Mouse (Mus musculus) limb, embryonic 14.5 days (tissue): ENCODE results near the gene Ankrd39. TPM values are rescaled to one million over a fixed set of nuclear protein-coding genes. Genes with fewer than 3 reads are reported as not detected.

ENCODE experiments used
- ATAC-seq: fragments of 200-750 bp; cut with Nextera tagmentation; 2 replicates; pipeline ENCODE4 v1.8.0; 2017; ENCODE audit warnings: low read depth, moderate number of reproducible peaks, moderate TSS enrichment; ENCODE audit not compliant: low FRiP score
- DNase-seq: peaks from one replicate; pipeline ENCODE4 v3.0.0-alpha.2; 2015; ENCODE audit warnings: low spot score
- H3K27ac ChIP-seq: fragments of 300-500 bp; sonication (generic); replicated peaks from 2 replicates; pipeline ENCODE4 v1.5.1; 2014; ENCODE audit warnings: low read depth, mild to moderate bottlenecking, low read length, moderate library complexity, mixed read lengths
- H3K27me3 ChIP-seq: fragments of 300-500 bp; sonication (generic); 2 replicates; pipeline ENCODE4 v1.6.1; 2014; ENCODE audit warnings: low read length, mixed read lengths; ENCODE audit not compliant: control insufficient read depth, insufficient read depth
- H3K36me3 ChIP-seq: fragments of 300-500 bp; sonication (generic); 2 replicates; pipeline ENCODE4 v1.6.1; 2014; ENCODE audit warnings: mild to moderate bottlenecking, low read length, moderate library complexity, mixed read lengths; ENCODE audit not compliant: control insufficient read depth, insufficient read depth
- H3K4me1 ChIP-seq: fragments of 300-500 bp; sonication (generic); 2 replicates; pipeline ENCODE4 v1.6.1; 2014; ENCODE audit warnings: antibody characterized with exemption, low read length, mixed read lengths; ENCODE audit not compliant: control insufficient read depth, insufficient read depth
- H3K4me2 ChIP-seq: fragments of 300-500 bp; sonication (generic); replicated peaks from 2 replicates; pipeline ENCODE4 v1.6.1; 2014; ENCODE audit warnings: low read depth, mild to moderate bottlenecking, low read length, moderate library complexity; ENCODE audit not compliant: severe bottlenecking
- H3K4me3 ChIP-seq: fragments of 300-500 bp; sonication (generic); replicated peaks from 2 replicates; pipeline ENCODE4 v1.5.1; 2014; ENCODE audit warnings: low read length
- H3K9ac ChIP-seq: fragments of 300-500 bp; sonication (generic); 2 replicates; pipeline ENCODE4 v1.6.1; 2014; ENCODE audit warnings: mild to moderate bottlenecking, low read depth, low read length, moderate library complexity; ENCODE audit not compliant: severe bottlenecking
- H3K9me3 ChIP-seq: fragments of 300-500 bp; sonication (generic); 2 replicates; pipeline ENCODE4 v1.6.1; 2016; ENCODE audit warnings: low read length; ENCODE audit not compliant: control insufficient read depth
- POLR2A ChIP-seq: fragments of 200-500 bp; IDR thresholded peaks from 2 replicates; pipeline ENCODE4 v1.8.0; 2012; ENCODE audit warnings: inconsistent platforms, mild to moderate bottlenecking, moderate library complexity, borderline replicate concordance; ENCODE audit not compliant: insufficient read depth, insufficient read length; ENCODE audit errors: extremely low read depth
- WGBS: fragments of 180-500 bp; shearing (Covaris S2); extraction: QIAGEN DNeasy Blood & Tissue Kit; methylation state at CpG from one replicate; pipeline ENCODE4 v1.1.7; 2014; 5-methylcytosine and 5-hydroxymethylcytosine counted together
- polyA plus RNA-seq, 2 experiments: library from polyadenylated mRNA; depleted of rRNA in 1 of 2; stranded (reverse) in 1 of 2; unstranded in 1 of 2; fragments of >200 nt; fragmentation: Nextera tagmentation in 1 of 2; extraction: Ambion mirVana in 1 of 2; gene quantifications; 2 replicates each; pipeline versions ENCODE4 v1.2.1 to v1.2.3; 2012 to 2014

Gene Ankrd39
- polyA plus RNA-seq, 2 experiments, result 22.4 to 22.9 TPM

DNA sequence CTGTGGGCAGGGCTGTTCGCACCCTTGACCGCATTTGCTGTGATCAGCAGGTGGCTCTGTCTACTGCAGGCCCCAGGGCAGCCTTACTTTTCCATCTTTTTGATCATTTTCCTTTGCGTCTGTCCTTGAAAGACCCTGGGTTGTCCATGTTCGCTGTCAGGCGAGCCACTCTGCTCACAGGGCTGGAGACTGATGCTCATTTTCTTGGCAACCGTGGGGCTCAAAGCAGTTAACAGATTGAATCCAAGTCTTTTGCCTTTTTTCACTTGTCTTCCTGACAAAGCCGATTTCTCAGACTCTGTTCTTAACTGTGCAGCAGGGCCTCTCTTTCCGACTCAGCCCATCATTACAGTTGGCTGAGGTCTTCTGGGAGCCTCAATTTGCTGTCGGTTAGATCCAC, 43.4 kb upstream of the Ankrd39 start:
- Histone ChIP-seq H3K27ac (no peak overlapping the region), H3K9me3 (no peaks in the 10 kb centered on the region)
- WGBS, result 66% methylated on average over 9 of the region's 9 CpGs

DNA sequence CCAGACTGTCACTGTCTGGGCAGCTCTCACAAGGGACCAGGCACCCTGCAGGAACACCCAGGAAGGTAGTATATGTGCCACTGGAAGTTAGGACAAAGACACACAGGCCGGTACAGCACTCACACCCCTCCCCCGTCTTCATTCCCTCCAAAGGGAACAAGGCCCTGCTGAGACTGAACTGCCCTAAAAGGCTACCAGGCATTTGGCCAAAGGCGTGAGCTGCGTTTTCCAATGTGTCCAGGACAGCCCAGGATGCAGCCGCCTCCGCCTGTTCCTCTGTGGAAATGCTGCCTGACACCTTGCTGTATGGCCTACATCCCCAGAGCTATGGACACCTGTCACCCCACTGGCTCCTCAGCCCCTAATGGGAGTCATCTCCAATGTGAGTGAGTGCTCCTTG, 42.2 kb upstream of the Ankrd39 start:
- Histone ChIP-seq H3K9me3 (no peaks in the 10 kb centered on the region), H3K27ac (peak overlapping the region; percentile 75; the same call in 1 of the 2 replicates), H3K4me2 (no peak overlapping the region), H3K9ac (no peak overlapping the region), H3K4me3 (no peak overlapping the region), H3K36me3 (no peaks in the 10 kb centered on the region), H3K4me1 (peaks cover 34% of the 10 kb centered on the region), H3K27me3 (no peaks in the 10 kb centered on the region)
- 32% methylated on average over 6 of the region's 6 CpGs for WGBS
- DNase-seq (no peak), ATAC-seq (no peak)
- TF ChIP-seq POLR2A, result no peak

More for the DNA sequence above, 43.4 kb upstream of the Ankrd39 start:
- Histone ChIP-seq H3K4me2 (no peak overlapping the region), H3K36me3 (no peaks in the 10 kb centered on the region), H3K27me3 (no peaks in the 10 kb centered on the region), H3K9ac (no peak overlapping the region), H3K4me1 (peaks cover 36% of the 10 kb centered on the region), H3K4me3 (no peak overlapping the region)
- DNase-seq (no peak), ATAC-seq (no peak)
- TF ChIP-seq POLR2A, result no peak

DNA sequence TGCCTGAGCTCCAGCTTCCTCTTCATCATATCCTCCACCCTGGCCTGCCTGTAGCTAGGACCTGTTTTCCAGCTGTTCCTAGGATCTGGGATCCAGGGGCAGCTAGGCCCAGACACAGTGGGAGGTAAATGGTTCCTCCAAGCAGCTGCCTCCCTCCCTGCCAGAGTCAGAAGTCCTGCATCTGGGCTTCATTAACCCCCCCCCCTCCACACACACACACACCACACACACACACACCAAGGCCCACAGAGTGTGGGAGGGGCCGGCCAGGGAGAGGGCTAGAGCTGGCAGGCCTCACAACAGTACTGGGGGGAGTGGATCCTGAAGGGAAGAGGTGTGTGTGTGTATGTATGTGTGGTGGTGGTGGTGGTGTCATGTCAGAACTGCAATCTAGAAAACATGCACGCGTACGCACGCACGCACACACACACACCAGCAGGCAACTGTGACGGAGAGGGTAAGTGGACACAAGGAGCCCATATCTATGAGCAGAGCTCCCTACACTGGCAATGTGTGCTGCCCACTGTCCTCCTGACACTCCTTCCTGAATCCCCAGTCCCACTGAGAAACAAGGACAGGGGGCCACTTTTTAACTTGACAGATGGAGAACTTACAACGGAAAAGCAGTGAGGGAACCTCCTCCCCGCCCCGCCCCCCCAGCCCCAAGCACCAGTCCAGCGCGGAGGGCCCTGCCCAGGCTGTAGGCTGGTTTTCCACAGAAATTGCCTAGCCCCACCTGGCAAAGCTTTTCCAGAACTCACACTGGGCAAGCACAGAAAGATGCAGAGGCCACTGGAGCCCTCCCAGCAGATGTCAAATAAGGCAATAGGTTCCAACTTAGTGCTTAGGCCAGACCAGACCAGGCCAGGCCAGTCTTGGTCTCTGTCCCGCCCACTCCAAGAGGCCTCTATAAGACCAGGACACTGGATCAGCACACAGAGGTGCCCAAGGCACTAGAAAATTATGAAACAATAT, 41.5 kb upstream of the Ankrd39 start:
- Histone ChIP-seq H3K36me3 (no peaks in the 10 kb centered on the region), H3K27me3 (no peaks in the 10 kb centered on the region), H3K4me2 (0 out of 2 replicates have a peak overlapping the region, but pooled peaks have one; percentile 15), H3K4me1 (peaks cover 34% of the 10 kb centered on the region), H3K27ac (peak overlapping the region; percentile 75), H3K9me3 (no peaks in the 10 kb centered on the region), H3K4me3 (no peak overlapping the region), H3K9ac (0 out of 2 replicates have a peak overlapping the region, but pooled peaks have one; percentile 25)
- ATAC-seq (peak; percentile 86), DNase-seq (peak; percentile 72)
- no peak for TF ChIP-seq POLR2A
- WGBS, result 19% methylated on average over 13 of the region's 13 CpGs

DNA sequence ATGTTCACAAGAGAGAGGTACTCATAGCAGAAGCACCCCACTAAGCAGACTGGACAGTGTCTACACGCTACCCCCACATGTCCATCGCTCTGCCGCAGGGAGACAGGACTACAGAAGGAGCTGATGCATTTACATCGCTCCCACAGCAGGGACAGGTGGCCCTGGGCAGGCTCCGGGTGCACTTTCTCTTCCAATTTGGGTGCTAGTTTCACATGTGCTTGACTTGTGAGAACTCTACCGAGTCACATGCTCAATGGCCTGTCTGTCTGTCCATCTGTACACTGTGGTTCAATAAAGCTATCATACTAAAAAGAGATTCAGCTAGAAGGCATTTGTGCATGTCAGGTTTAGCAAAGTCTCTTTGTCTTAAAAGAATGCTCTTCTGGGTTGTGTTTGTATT, 40.6 kb upstream of the Ankrd39 start:
- H3K9me3 ChIP-seq, result no peaks in the 10 kb centered on the region
- DNase-seq (no peak), ATAC-seq (no peak)
- H3K27me3 ChIP-seq, result no peaks in the 10 kb centered on the region
- peaks cover 34% of the 10 kb centered on the region for H3K4me1 ChIP-seq
- TF ChIP-seq POLR2A, result no peak
- no peak overlapping the region for H3K4me3 ChIP-seq
- H3K36me3 ChIP-seq, result no peaks in the 10 kb centered on the region
- 79% methylated on average over 6 of the region's 6 CpGs for WGBS
- H3K9ac ChIP-seq, result no peak overlapping the region
- H3K27ac ChIP-seq, result peak overlapping the region; percentile 75; the same call in 1 of the 2 replicates
- no peak overlapping the region for H3K4me2 ChIP-seq

DNA sequence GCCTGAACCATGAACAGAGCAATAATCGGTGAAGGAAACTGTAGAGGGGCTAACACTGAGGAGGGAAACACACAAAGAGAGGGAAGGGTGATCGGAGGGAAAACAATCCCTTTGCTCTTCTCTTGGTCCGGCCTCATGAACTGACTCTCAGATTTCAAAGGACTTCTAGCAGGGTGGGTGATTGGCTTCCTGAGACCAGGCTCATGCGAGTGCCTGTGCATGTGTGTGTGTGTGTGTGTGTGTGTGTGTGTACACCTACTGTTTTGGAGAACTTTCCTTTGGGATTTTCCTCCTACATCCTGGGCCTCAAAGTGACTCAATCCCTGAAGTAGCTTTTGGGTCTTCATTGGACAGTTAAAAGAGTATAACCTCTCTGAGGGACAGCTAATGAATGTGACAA, 39.0 kb upstream of the Ankrd39 start:
- no peak overlapping the region for H3K27ac ChIP-seq
- DNase-seq, result no peak

More for the DNA sequence above, 39.0 kb upstream of the Ankrd39 start:
- Histone ChIP-seq H3K4me1 (peaks cover 35% of the 10 kb centered on the region), H3K36me3 (no peaks in the 10 kb centered on the region), H3K27me3 (no peaks in the 10 kb centered on the region), H3K9me3 (no peaks in the 10 kb centered on the region), H3K4me2 (no peak overlapping the region), H3K4me3 (no peak overlapping the region), H3K9ac (no peak overlapping the region)
- no peak for TF ChIP-seq POLR2A
- 20% methylated on average over 4 of the region's 4 CpGs for WGBS
- no peak for ATAC-seq
